Mouse (Mus musculus) ovary, postnatal 14 days (tissue): ENCODE data around the gene Lgr5.

ENCODE experiments used
- DNase-seq: peaks from one replicate; pipeline ENCODE4 v3.0.0; 2022; ENCODE audit warnings: low spot score

The Lgr5 gene

GRCm38 (mm10) chr10:115570577-115570976, 17.0 kb downstream of the Lgr5 start:
- DNase-seq: no peak

GRCm38 (mm10) chr10:115569712-115570491, 17.7 kb downstream of the Lgr5 start, which contains the start of gene A930009A15Rik:
Gene A930009A15Rik (plus strand): TSS chr10:115569986.
- no peak for DNase-seq

GRCm38 (mm10) chr10:115563961-115564360, 23.6 kb downstream of the Lgr5 start:
- no peak for DNase-seq

GRCm38 (mm10) chr10:115562911-115563686, 24.5 kb downstream of the Lgr5 start:
- DNase-seq: no peak

- DNase-seq: no peak
Measured at GRCm38 (mm10) chr10:115561136-115561880, 26.3 kb downstream of the Lgr5 start.

GRCm38 (mm10) chr10:115556738-115557242, 30.8 kb downstream of the Lgr5 start:
- DNase-seq: no peak

- no peak for DNase-seq
Measured at GRCm38 (mm10) chr10:115555191-115555765, 32.3 kb downstream of the Lgr5 start.

GRCm38 (mm10) chr10:115553352-115554113, 34.0 kb downstream of the Lgr5 start:
- no peak for DNase-seq

- DNase-seq: no peak
Measured at GRCm38 (mm10) chr10:115551069-115551468, 36.5 kb downstream of the Lgr5 start.

GRCm38 (mm10) chr10:115550253-115550652, 37.3 kb downstream of the Lgr5 start:
- no peak for DNase-seq

- no peak for DNase-seq
Measured at GRCm38 (mm10) chr10:115542917-115543316, 44.7 kb downstream of the Lgr5 start.

- DNase-seq: no peak
Measured at GRCm38 (mm10) chr10:115530746-115531145, 56.8 kb downstream of the Lgr5 start.

- no peak for DNase-seq
Measured at GRCm38 (mm10) chr10:115529768-115530167, 57.8 kb downstream of the Lgr5 start.

- no peak for DNase-seq
Measured at GRCm38 (mm10) chr10:115528892-115529291, 58.7 kb downstream of the Lgr5 start.

- DNase-seq: no peak
Measured at GRCm38 (mm10) chr10:115521081-115521451, 66.5 kb downstream of the Lgr5 start.

- no peak for DNase-seq
Measured at GRCm38 (mm10) chr10:115520200-115521080, 67.1 kb downstream of the Lgr5 start.

- DNase-seq: no peak
Measured at GRCm38 (mm10) chr10:115518845-115519244, 68.7 kb downstream of the Lgr5 start.

GRCm38 (mm10) chr10:115515503-115515902, 72.1 kb downstream of the Lgr5 start:
- DNase-seq: no peak

GRCm38 (mm10) chr10:115510959-115511358, 76.6 kb downstream of the Lgr5 start:
- no peak for DNase-seq

GRCm38 (mm10) chr10:115505631-115506239, 81.8 kb downstream of the Lgr5 start:
- no peak for DNase-seq
